Mouse (Mus musculus) MEL (cell line): ENCODE measurements around the gene Zbtb49. TPM values are rescaled to one million over a fixed set of nuclear protein-coding genes. Genes with fewer than 3 reads are reported as not detected.

Source experiments
- DNase-seq: peaks from one replicate; pipeline ENCODE4 v3.0.0; 2011; ENCODE audit warnings: low read depth, low spot score
- H3K27ac ChIP-seq: 2 replicates; pipeline ENCODE4 v1.5.1; 2012; ENCODE audit warnings: low read depth, mild to moderate bottlenecking, control low read depth, low read length, moderate library complexity; ENCODE audit not compliant: control insufficient read depth
- H3K27me3 ChIP-seq, 2 experiments: fragments of 150-350 bp in 1 of 2; sonication (generic) in 1 of 2; 2 replicates each; pipeline ENCODE4 v1.6.1; 2012; ENCODE audit warnings: low read length in 2 of 2, mild to moderate bottlenecking in 2 of 2, improper control_type of control experiment in 1 of 2, moderate library complexity in 1 of 2; ENCODE audit not compliant: insufficient read depth in 2 of 2, control insufficient read depth in 1 of 2
- H3K36me3 ChIP-seq, 2 experiments: 2 replicates each; pipeline ENCODE4 v1.6.1; 2012 to 2014; ENCODE audit warnings: low read length in 2 of 2, improper control_type of control experiment in 1 of 2, inconsistent platforms in 1 of 2, mild to moderate bottlenecking in 1 of 2; ENCODE audit not compliant: insufficient read depth in 2 of 2, control insufficient read depth in 1 of 2
- H3K4me1 ChIP-seq, 2 experiments: fragments of 150-350 bp in 1 of 2; sonication (generic) in 1 of 2; 2 replicates each; pipeline ENCODE4 v1.6.1; 2012; ENCODE audit warnings: low read length in 2 of 2, improper control_type of control experiment in 1 of 2, mild to moderate bottlenecking in 1 of 2; ENCODE audit not compliant: insufficient read depth in 2 of 2, control insufficient read depth in 1 of 2
- H3K4me3 ChIP-seq, 2 experiments: fragments of 150-350 bp in 1 of 2; sonication (generic) in 1 of 2; 2 replicates each; pipeline ENCODE4 v1.5.1; 2012; ENCODE audit warnings: low read depth in 2 of 2, low read length in 2 of 2, mild to moderate bottlenecking in 2 of 2, moderate library complexity in 2 of 2, control low read depth in 1 of 2, improper control_type of control experiment in 1 of 2; ENCODE audit not compliant: control insufficient read depth in 1 of 2, insufficient read depth in 1 of 2
- H3K79me2 ChIP-seq: 2 replicates; pipeline ENCODE4 v1.6.1; 2012; ENCODE audit warnings: mild to moderate bottlenecking, low read length, moderate library complexity; ENCODE audit not compliant: control insufficient read depth, poor library complexity, insufficient read depth
- H3K9ac ChIP-seq: 2 replicates; pipeline ENCODE4 v1.6.1; 2012; ENCODE audit warnings: low read depth, mild to moderate bottlenecking, control low read depth, low read length, moderate library complexity; ENCODE audit not compliant: control insufficient read depth, poor library complexity, severe bottlenecking
- H3K9me3 ChIP-seq: fragments of 150-350 bp; sonication (generic); replicated peaks from 2 replicates; pipeline ENCODE4 v1.6.1; 2012; ENCODE audit warnings: mild to moderate bottlenecking, low read length, improper control_type of control experiment, moderate library complexity; ENCODE audit not compliant: insufficient read depth
- CTCF ChIP-seq, 3 experiments: IDR thresholded peaks in 2 of 3; conservative IDR thresholded peaks in 1 of 3; 2 replicates each; pipeline ENCODE4 v1.5.1; 2011 to 2012; ENCODE audit warnings: low read length in 3 of 3, low read depth in 2 of 3, mild to moderate bottlenecking in 2 of 3, improper control_type of control experiment in 1 of 3, inconsistent platforms in 1 of 3, mixed read lengths in 1 of 3, moderate library complexity in 1 of 3; ENCODE audit not compliant: control insufficient read depth in 1 of 3, insufficient read depth in 1 of 3, poor library complexity in 1 of 3, severe bottlenecking in 1 of 3
- E2F4 ChIP-seq: IDR thresholded peaks from 2 replicates; pipeline ENCODE4 v1.6.1; 2011; ENCODE audit warnings: low read depth, low read length, improper control_type of control experiment, borderline replicate concordance
- ETS1 ChIP-seq: IDR thresholded peaks from 2 replicates; pipeline ENCODE4 v1.6.1; 2012; ENCODE audit warnings: low read depth, mild to moderate bottlenecking, inconsistent platforms, low read length, improper control_type of control experiment, moderate library complexity
- GABPA ChIP-seq: IDR thresholded peaks from 2 replicates; pipeline ENCODE4 v1.6.1; 2012; ENCODE audit warnings: low read depth, mild to moderate bottlenecking, inconsistent platforms, low read length, improper control_type of control experiment, moderate library complexity
- GATA1 ChIP-seq: IDR thresholded peaks from 2 replicates; pipeline ENCODE4 v1.6.1; 2011; ENCODE audit warnings: low read depth, low read length, improper control_type of control experiment
- HCFC1 ChIP-seq: IDR thresholded peaks from 2 replicates; pipeline ENCODE4 v1.6.1; 2012; ENCODE audit warnings: low read depth, mild to moderate bottlenecking, inconsistent platforms, low read length, improper control_type of control experiment, moderate library complexity
- KAT2A ChIP-seq: conservative IDR thresholded peaks from 2 replicates; pipeline ENCODE4 v1.6.1; 2012; ENCODE audit warnings: low read depth, low read length, improper control_type of control experiment, inconsistent platforms
- MAFK ChIP-seq: IDR thresholded peaks from 2 replicates; pipeline ENCODE4 v1.6.1; 2011; ENCODE audit warnings: low read depth, mild to moderate bottlenecking, low read length, improper control_type of control experiment, borderline replicate concordance
- MAX ChIP-seq: IDR thresholded peaks from 2 replicates; pipeline ENCODE4 v1.6.1; 2011; ENCODE audit warnings: low read length, improper control_type of control experiment
- MEF2A ChIP-seq: IDR thresholded peaks from 2 replicates; pipeline ENCODE4 v1.6.1; 2014; ENCODE audit warnings: low read depth, mild to moderate bottlenecking, inconsistent platforms, low read length, improper control_type of control experiment; ENCODE audit not compliant: poor library complexity, insufficient replicate concordance, severe bottlenecking; ENCODE audit errors: extremely low read depth
- MXI1 ChIP-seq: IDR thresholded peaks from 2 replicates; pipeline ENCODE4 v1.6.1; 2011; ENCODE audit warnings: mild to moderate bottlenecking, low read depth, low read length, improper control_type of control experiment
- MYC ChIP-seq: IDR thresholded peaks from 2 replicates; pipeline ENCODE4 v1.6.1; 2011; ENCODE audit warnings: low read depth, mild to moderate bottlenecking, low read length, improper control_type of control experiment, moderate library complexity
- NELFE ChIP-seq: IDR thresholded peaks from 2 replicates; pipeline ENCODE4 v1.6.1; 2011; ENCODE audit warnings: low read depth, low read length, improper control_type of control experiment
- NRF1 ChIP-seq: IDR thresholded peaks from 2 replicates; pipeline ENCODE4 v1.6.1; 2014; ENCODE audit warnings: low read depth, mild to moderate bottlenecking, inconsistent platforms, low read length, improper control_type of control experiment, moderate library complexity; ENCODE audit not compliant: poor library complexity, insufficient read depth, severe bottlenecking
- POLR2A ChIP-seq, 2 experiments: IDR thresholded peaks; 2 replicates each; pipeline ENCODE4 v1.6.1; 2011 to 2012; ENCODE audit warnings: low read length in 2 of 2, mild to moderate bottlenecking in 2 of 2, control low read depth in 1 of 2, improper control_type of control experiment in 1 of 2, low read depth in 1 of 2, moderate library complexity in 1 of 2; ENCODE audit not compliant: control insufficient read depth in 1 of 2, insufficient read depth in 1 of 2, poor library complexity in 1 of 2
- POLR2AphosphoS2 ChIP-seq: IDR thresholded peaks from 2 replicates; pipeline ENCODE4 v1.6.1; 2011; ENCODE audit warnings: low read length, improper control_type of control experiment
- POLR2AphosphoS5 ChIP-seq: IDR thresholded peaks from 2 replicates; pipeline ENCODE4 v1.6.1; 2012; ENCODE audit warnings: low read depth, borderline replicate concordance, mild to moderate bottlenecking, inconsistent platforms, low read length, moderate library complexity, mixed read lengths
- RAD21 ChIP-seq: IDR thresholded peaks from 2 replicates; pipeline ENCODE4 v1.6.1; 2011; ENCODE audit warnings: mild to moderate bottlenecking, low read depth, low read length, improper control_type of control experiment
- RCOR1 ChIP-seq: IDR thresholded peaks from 2 replicates; pipeline ENCODE4 v1.6.1; 2012; ENCODE audit warnings: low read depth, mild to moderate bottlenecking, inconsistent platforms, low read length, improper control_type of control experiment
- USF2 ChIP-seq, 2 experiments: IDR thresholded peaks; 2 replicates each; pipeline ENCODE4 v1.6.1; 2011 to 2012; ENCODE audit warnings: improper control_type of control experiment in 2 of 2, low read length in 2 of 2, borderline replicate concordance in 1 of 2, inconsistent platforms in 1 of 2, low read depth in 1 of 2, mild to moderate bottlenecking in 1 of 2; ENCODE audit not compliant: insufficient read depth in 1 of 2
- ZKSCAN1 ChIP-seq: IDR thresholded peaks from 2 replicates; pipeline ENCODE4 v1.6.1; 2012; ENCODE audit warnings: low read depth, mild to moderate bottlenecking, inconsistent platforms, low read length, improper control_type of control experiment, moderate library complexity
- ZMIZ1 ChIP-seq: IDR thresholded peaks from 2 replicates; pipeline ENCODE4 v1.6.1; 2012; ENCODE audit warnings: low read depth, mild to moderate bottlenecking, inconsistent platforms, low read length, improper control_type of control experiment, moderate library complexity
- polyA plus RNA-seq, 2 experiments: library from polyadenylated mRNA; stranded (reverse) in 1 of 2; unstranded in 1 of 2; fragments of >175 nt in 1 of 2; fragments of >200 nt in 1 of 2; gene quantifications; 2 replicates each; pipeline versions ENCODE4 v1.2.1 to v1.2.4; 2012; ENCODE audit warnings: low replicate concordance in 2 of 2, low read depth in 1 of 2; ENCODE audit not compliant: insufficient read length in 2 of 2, insufficient read depth in 1 of 2, missing spikeins in 1 of 2
- total RNA-seq: library from RNA; depleted of rRNA; stranded (reverse); fragments of 300-350 nt; gene quantifications from 2 replicates; pipeline ENCODE4 v1.2.3, GENCODE M21; 2012

The Zbtb49 gene
- total and polyA plus RNA-seq, 3 experiments, result 16.8 to 17.5 TPM; not detected in 1

DNA sequence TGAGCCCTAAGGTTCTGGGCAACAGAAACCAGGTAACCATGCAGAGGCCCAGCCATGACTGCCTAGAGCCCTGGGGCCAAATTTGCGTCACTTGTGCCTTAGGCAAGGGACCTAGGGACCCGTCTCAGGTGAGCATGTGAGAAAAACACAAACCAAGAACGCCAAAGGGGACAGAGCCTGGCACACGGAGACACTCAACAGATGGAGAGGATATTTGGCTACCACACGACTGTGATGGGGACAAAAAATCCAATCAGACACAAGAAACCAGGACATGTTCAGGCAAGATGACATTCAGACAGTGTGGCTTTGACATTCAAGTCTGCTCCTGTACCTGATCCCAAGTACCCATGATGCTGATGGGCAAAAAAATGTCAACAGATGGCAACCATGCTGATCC is 66.6 kb downstream of the Zbtb49 start:
- H3K4me1 ChIP-seq, result no peaks in the 10 kb centered on the region
- TF ChIP-seq GABPA, result no peak
- no peak for TF ChIP-seq NELFE
- no peak for TF ChIP-seq KAT2A
- DNase-seq, result no peak
- no peaks in the 10 kb centered on the region for H3K36me3 ChIP-seq
- H3K79me2 ChIP-seq, result no peaks in the 10 kb centered on the region
- H3K9me3 ChIP-seq, result no peaks in the 10 kb centered on the region
- H3K27me3 ChIP-seq, result no peaks in the 10 kb centered on the region
- H3K9ac ChIP-seq, result no peak overlapping the region
- H3K27ac ChIP-seq, result no peak overlapping the region
- no peak overlapping the region for H3K4me3 ChIP-seq

DNA sequence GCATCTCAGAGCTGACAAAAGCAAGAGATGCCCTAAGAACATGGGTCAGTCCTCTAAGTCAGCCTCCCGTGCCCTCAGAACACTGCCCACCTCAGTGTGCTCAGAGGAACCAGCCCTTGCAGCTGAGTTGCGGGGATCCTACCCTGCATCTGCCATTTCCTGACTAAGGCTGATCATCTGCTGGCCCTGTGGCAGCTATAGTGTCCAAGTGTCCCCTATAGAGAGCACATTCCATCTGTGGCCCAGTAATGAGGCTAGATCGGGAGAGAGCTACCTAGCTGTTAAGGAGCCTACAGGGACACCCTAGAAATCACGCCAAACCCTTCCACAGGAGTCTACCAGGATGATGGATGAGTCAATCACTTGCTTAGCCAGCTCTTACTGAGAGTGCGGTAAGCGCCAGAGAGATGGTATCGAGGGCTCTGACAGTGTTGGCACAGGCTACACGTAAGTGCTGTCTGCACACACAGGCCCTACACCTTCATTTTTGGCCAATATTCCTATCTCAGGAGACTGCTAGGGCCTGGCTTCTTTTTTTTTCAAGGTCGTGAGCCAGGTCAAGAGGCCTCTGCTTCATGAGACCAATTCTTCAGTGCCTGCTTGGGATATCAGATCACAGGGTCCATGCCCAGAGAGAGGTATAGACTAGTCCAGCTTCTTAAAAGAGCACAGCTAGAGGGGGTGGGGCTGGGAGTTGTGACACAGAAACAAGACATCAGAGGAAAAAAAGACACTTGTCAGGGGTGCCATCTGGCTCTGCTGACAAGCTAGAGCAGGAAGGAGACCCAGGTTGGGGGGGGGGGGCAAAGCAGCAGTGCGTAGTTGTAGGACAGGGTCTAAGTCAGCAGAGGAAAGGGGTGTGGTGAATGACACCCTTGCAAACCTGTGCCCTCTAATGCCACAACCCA is 67.8 kb downstream of the Zbtb49 start:
- no peak overlapping the region for H3K4me3 ChIP-seq
- TF ChIP-seq NRF1 (no peak), RCOR1 (no peak)

DNA sequence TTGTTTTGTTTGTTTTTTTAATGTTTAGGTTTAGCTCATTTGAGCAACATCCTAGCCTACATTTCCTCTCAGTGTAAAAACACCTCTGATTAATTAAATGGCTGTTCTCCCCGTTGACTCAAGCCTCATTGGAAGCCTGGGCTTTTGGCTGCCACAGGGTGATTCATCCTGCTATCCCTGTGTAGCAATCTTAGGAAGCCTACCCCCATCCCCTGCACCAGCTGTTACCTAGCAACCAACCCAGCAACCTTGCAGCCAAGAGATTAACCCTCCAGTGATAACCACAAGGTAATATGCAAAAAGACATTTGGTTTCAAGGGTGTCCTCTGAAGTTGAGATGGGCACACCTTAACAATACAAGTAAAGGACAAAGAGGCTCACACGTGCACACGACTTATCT is 69.0 kb downstream of the Zbtb49 start:
- H3K4me3 ChIP-seq, result no peak overlapping the region
- no peaks in the 10 kb centered on the region for H3K4me1 ChIP-seq
- no peak overlapping the region for H3K9ac ChIP-seq
- no peaks in the 10 kb centered on the region for H3K79me2 ChIP-seq
- H3K27ac ChIP-seq, result no peak overlapping the region
- H3K36me3 ChIP-seq, result no peaks in the 10 kb centered on the region
- no peak for TF ChIP-seq CTCF (IDR thresholded peaks at IDR 0.05 in 2 of 3, conservative IDR thresholded peaks at IDR 0.05 in 1 of 3; ENCODE audit: control insufficient read depth in 1 of 3, insufficient read depth in 1 of 3, low read depth in 2 of 3, low read length in 3 of 3, poor library complexity in 1 of 3, severe bottlenecking in 1 of 3)
- TF ChIP-seq ZMIZ1, result no peak
- no peak for TF ChIP-seq ZKSCAN1
- TF ChIP-seq MAFK, result no peak
- TF ChIP-seq MXI1, result no peak
- TF ChIP-seq E2F4, result no peak
- TF ChIP-seq MYC, result no peak
- no peak for TF ChIP-seq MAX
- no peak for TF ChIP-seq MEF2A
- no peak for TF ChIP-seq ETS1
- TF ChIP-seq KAT2A, result no peak
- TF ChIP-seq POLR2AphosphoS5, result no peak
- no peak for TF ChIP-seq USF2 (IDR thresholded peaks at IDR 0.05; ENCODE audit: borderline replicate concordance in 1 of 2, insufficient read depth in 1 of 2, low read depth in 1 of 2, low read length in 2 of 2)
- no peak for TF ChIP-seq POLR2AphosphoS2
- TF ChIP-seq GATA1, result no peak
- no peak for TF ChIP-seq HCFC1
- TF ChIP-seq POLR2A (IDR thresholded peaks at IDR 0.05; ENCODE audit: control insufficient read depth in 1 of 2, insufficient read depth in 1 of 2, low read depth in 1 of 2, low read length in 2 of 2, poor library complexity in 1 of 2), result no peak
- no peak for TF ChIP-seq RAD21
- DNase-seq, result no peak
- H3K27me3 ChIP-seq, result no peaks in the 10 kb centered on the region
- H3K9me3 ChIP-seq, result no peaks in the 10 kb centered on the region

More for the DNA sequence above, 67.8 kb downstream of the Zbtb49 start:
- H3K36me3 ChIP-seq, result no peaks in the 10 kb centered on the region
- H3K4me1 ChIP-seq, result no peaks in the 10 kb centered on the region
- H3K27ac ChIP-seq, result no peak overlapping the region
- H3K27me3 ChIP-seq, result no peaks in the 10 kb centered on the region
- no peak for DNase-seq
- no peaks in the 10 kb centered on the region for H3K9me3 ChIP-seq
- no peaks in the 10 kb centered on the region for H3K79me2 ChIP-seq
- H3K9ac ChIP-seq, result no peak overlapping the region
